Mouse (Mus musculus): Measurements from ENCODE around the gene C2cd5.

DNA sequence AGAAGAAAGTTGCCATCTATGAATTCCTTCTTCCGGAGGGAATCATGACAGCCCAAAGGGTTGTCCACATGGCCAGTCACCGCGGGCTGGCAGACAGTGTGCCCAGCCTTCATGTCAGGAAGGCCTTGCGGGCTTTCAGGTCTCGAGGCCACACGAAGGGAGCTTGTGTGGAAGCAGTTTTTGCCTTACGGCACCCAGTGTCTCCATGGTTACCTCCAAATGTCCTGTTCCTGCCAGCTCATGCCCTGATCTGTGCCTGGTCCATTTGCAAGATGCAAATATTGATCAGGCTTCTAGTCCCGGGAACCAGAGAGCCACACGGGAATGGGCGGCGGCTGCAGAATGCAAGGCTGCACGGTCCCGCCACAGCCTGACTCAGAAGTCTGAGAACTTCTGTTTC is 35.2 kb upstream of the C2cd5 start:
- TF ChIP-seq POLR2A (IDR thresholded peaks at IDR 0.05; ENCODE audit: borderline replicate concordance, insufficient read depth, low read length) = no peak
- TF ChIP-seq CTCF (IDR thresholded peaks at IDR 0.05; ENCODE audit: borderline replicate concordance, insufficient read depth, low read depth, low read length) = no peak

All from cerebellum, adult 2 months (tissue).